Mouse (Mus musculus): ENCODE data around the gene Tmem201. TPM values are rescaled to one million over a fixed set of nuclear protein-coding genes. Genes with fewer than 3 reads are reported as not detected.
A peak's percentile ranks its signal among the peaks of the same experiment; 100 is the strongest.

Gene Tmem201
- polyA plus RNA-seq, 1 experiment from 2014 or later = 5.8 TPM

DNA sequence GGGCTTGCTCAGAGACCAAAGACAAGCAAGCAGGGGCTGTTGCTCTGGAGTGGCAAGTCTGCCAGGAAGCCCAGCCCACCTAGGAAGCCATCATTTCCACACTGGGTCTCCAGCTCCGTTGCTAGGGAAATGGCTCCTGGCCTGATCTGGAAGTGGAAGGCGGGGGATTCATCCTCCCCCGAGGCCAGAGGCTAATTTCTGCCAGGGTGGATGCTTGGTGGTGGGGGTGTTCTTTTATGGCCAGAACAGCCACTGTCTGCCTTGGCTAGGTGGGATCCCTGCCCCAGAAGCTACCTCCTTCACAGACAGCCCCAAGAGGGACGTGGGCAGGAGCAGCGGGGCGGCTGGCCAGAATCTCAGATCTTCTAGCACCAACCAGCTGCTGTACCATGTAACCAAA, 4.1 kb downstream of the Tmem201 start:
- H3K9me3 ChIP-seq (ENCODE audit: low read length) = no peaks in the 10 kb centered on the region
- 69% methylated on average over 6 of the region's 6 CpGs for WGBS (ENCODE audit: insufficient replicate concordance)
- H3K4me2 ChIP-seq (ENCODE audit: low read depth, low read length) = no peak overlapping the region
- H3K27ac ChIP-seq (ENCODE audit: low read depth) = no peak overlapping the region
- H3K4me1 ChIP-seq (ENCODE audit: insufficient read depth) = peaks cover 32% of the 10 kb centered on the region
- DNase-seq (no peak), ATAC-seq (no peak)
- no peak overlapping the region for H3K9ac ChIP-seq (replicated peaks)
- H3K27me3 ChIP-seq (ENCODE audit: insufficient read depth, low read length) = no peaks in the 10 kb centered on the region
- peaks cover 10% of the 10 kb centered on the region for H3K36me3 ChIP-seq (replicated peaks; ENCODE audit: insufficient read depth, low read length)
- TF ChIP-seq EP300 (IDR thresholded peaks at IDR 0.05; ENCODE audit: low read depth) (no peak), CTCF (IDR thresholded peaks at IDR 0.05; ENCODE audit: low read depth) (no peak)
- no peak overlapping the region for H3K4me3 ChIP-seq (ENCODE audit: low read depth, low read length)

DNA sequence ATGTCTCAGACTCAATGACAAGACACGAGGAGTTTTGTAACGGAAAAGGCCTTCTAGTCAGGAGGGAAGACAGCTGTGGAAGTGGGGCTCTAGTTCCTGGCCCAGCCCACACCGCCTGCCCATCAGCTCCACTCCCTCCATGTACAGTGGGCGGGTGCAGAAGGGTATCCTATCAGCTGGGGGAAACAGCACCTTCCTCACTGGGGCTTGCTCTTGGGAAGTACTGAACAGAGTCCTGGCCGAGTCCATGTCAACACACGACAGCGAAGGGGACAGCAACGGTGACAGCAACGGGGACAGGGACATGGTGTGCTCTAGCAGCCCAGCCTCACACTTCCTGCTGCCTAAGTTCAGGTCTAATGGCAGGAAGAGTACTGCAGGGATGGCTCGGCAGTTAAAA, 5.0 kb downstream of the Tmem201 start:
- TF ChIP-seq EP300 (IDR thresholded peaks at IDR 0.05; ENCODE audit: low read depth) (no peak), CTCF (IDR thresholded peaks at IDR 0.05; ENCODE audit: low read depth) (no peak)
- H3K27me3 ChIP-seq (ENCODE audit: insufficient read depth, low read length) = no peaks in the 10 kb centered on the region
- DNase-seq (no peak), ATAC-seq (peak; percentile 25)
- no peaks in the 10 kb centered on the region for H3K9me3 ChIP-seq (ENCODE audit: low read length)
- 37% methylated on average over 10 of the region's 10 CpGs for WGBS (ENCODE audit: insufficient replicate concordance)
- H3K27ac ChIP-seq (ENCODE audit: low read depth) = no peak overlapping the region
- H3K4me2 ChIP-seq (ENCODE audit: low read depth, low read length) = no peak overlapping the region
- no peak overlapping the region for H3K9ac ChIP-seq (replicated peaks)
- no peak overlapping the region for H3K4me3 ChIP-seq (ENCODE audit: low read depth, low read length)
- peaks cover 32% of the 10 kb centered on the region for H3K4me1 ChIP-seq (ENCODE audit: insufficient read depth)
- H3K36me3 ChIP-seq (replicated peaks; ENCODE audit: insufficient read depth, low read length) = peaks cover 11% of the 10 kb centered on the region

DNA sequence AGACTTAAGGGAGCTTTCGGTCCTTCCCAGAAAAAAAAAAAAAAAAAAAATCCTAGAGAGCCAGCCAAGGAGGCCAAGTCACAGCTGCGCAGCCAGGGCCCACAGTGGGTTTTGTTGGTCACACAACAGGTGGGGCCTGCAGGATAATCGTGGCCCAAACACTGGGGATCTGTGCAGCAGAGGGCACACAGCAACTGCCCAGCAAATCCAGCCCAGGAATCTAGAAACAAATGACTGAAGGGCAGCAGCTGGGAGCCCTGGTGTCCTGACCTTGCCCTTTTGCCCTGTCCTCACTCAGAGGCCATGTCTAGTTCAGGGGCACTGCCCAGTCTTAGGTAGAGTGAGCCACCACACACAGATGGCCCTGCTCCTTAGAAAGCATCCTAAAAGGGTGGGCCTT, 5.5 kb downstream of the Tmem201 start:
- ATAC-seq (peak; percentile 26), DNase-seq (no peak)
- Histone ChIP-seq H3K27ac (ENCODE audit: low read depth) (peak overlapping the region; percentile 34; the same call in 1 of the 2 replicates), H3K27me3 (ENCODE audit: insufficient read depth, low read length) (no peaks in the 10 kb centered on the region), H3K4me3 (ENCODE audit: low read depth, low read length) (no peak overlapping the region), H3K4me1 (ENCODE audit: insufficient read depth) (peaks cover 30% of the 10 kb centered on the region), H3K36me3 (replicated peaks; ENCODE audit: insufficient read depth, low read length) (peaks cover 11% of the 10 kb centered on the region), H3K9ac (replicated peaks) (no peak overlapping the region; the same call in 1 of the 2 replicates), H3K9me3 (ENCODE audit: low read length) (no peaks in the 10 kb centered on the region), H3K4me2 (ENCODE audit: low read depth, low read length) (no peak overlapping the region)
- TF ChIP-seq CTCF (IDR thresholded peaks at IDR 0.05; ENCODE audit: low read depth) = no peak
- WGBS (ENCODE audit: insufficient replicate concordance) = 85% methylated on average over 3 of the region's 3 CpGs

DNA sequence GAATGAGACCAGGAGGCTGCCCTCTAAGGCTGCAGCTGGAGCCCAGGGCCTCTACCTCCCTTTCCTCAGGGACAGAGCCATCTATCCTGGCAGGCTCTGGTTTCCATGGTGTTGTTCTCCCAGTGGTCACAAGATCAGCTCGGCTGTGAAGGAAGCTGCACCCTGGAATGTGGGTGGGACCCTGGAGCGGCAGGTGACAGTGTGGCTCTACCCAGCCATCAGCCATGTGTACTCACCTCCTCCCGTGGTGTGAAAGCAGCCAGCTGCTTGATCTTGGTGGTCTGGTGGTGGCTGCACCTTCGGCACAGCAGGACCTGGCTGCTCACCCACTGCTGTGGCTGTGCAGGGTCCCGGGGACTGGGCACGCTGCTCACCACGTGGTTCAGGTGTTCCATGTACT, 7.0 kb downstream of the Tmem201 start:
- 51% methylated on average over 7 of the region's 7 CpGs for whole genome bisulfite sequencing (ENCODE audit: insufficient replicate concordance)
- Histone ChIP-seq H3K27ac (ENCODE audit: low read depth) (no peak overlapping the region), H3K4me1 (ENCODE audit: insufficient read depth) (peaks cover 19% of the 10 kb centered on the region), H3K9ac (replicated peaks) (no peak overlapping the region; the same call in 1 of the 2 replicates), H3K36me3 (replicated peaks; ENCODE audit: insufficient read depth, low read length) (peaks cover 14% of the 10 kb centered on the region), H3K27me3 (ENCODE audit: insufficient read depth, low read length) (no peaks in the 10 kb centered on the region), H3K9me3 (ENCODE audit: low read length) (no peaks in the 10 kb centered on the region), H3K4me2 (ENCODE audit: low read depth, low read length) (0 out of 2 replicates have a peak overlapping the region, but pooled peaks have one; percentile 6), H3K4me3 (ENCODE audit: low read depth, low read length) (no peak overlapping the region)
- ATAC-seq (no peak), DNase-seq (no peak)
- no peak for TF ChIP-seq EP300 (IDR thresholded peaks at IDR 0.05; ENCODE audit: low read depth)
- no peak for TF ChIP-seq CTCF (IDR thresholded peaks at IDR 0.05; ENCODE audit: low read depth)

DNA sequence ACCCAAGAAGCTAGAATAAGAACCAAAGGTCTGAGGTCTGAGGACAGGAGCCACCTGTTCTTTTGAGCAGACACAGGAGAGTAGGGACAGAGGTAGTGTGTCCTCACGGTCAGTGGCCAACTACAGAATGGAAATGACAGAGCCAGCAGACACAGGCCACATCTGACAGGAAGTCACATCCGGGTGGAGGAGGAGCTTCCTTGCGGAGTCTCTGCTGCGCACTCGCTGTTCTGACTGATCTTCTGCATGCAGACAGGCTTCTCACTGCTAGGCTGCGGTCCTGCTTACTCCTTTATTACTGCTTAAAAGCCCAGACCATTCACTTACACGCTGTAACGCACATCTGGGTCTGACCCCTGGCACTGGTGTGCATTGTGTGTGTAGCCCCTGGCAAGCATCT, 9.0 kb downstream of the Tmem201 start:
- H3K4me2 ChIP-seq (ENCODE audit: low read depth, low read length) = no peak overlapping the region
- H3K4me1 ChIP-seq (ENCODE audit: insufficient read depth) = peaks cover 18% of the 10 kb centered on the region
- TF ChIP-seq CTCF (IDR thresholded peaks at IDR 0.05; ENCODE audit: low read depth) (no peak), EP300 (IDR thresholded peaks at IDR 0.05; ENCODE audit: low read depth) (no peak)
- no peaks in the 10 kb centered on the region for H3K9me3 ChIP-seq (ENCODE audit: low read length)
- H3K27me3 ChIP-seq (ENCODE audit: insufficient read depth, low read length) = no peaks in the 10 kb centered on the region
- ATAC-seq (no peak), DNase-seq (no peak)
- H3K4me3 ChIP-seq (ENCODE audit: low read depth, low read length) = no peak overlapping the region
- H3K27ac ChIP-seq (ENCODE audit: low read depth) = no peak overlapping the region
- 71% methylated on average over 8 of the region's 8 CpGs for WGBS (ENCODE audit: insufficient replicate concordance)
- H3K9ac ChIP-seq (replicated peaks) = no peak overlapping the region
- H3K36me3 ChIP-seq (replicated peaks; ENCODE audit: insufficient read depth, low read length) = peaks cover 23% of the 10 kb centered on the region

DNA sequence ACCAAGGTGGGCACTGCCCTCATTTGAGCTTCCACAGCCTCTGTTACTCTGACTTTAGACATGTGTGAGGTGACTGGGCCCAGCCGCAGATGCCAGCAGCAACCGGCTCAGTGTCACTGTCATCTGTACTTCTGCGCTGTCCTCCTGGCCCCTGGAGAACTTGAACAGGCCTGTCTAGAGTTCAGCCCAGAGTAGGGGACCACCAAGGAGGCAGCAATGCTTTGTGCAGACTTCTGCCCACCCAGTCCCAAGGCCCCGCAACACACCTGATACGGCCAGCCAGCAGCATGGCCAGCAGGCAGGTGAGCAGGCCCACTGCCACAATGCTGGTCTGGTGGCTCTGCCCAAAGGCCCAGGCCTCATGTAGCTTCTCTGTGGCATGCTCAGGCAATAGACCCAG, 10.2 kb downstream of the Tmem201 start:
- no peak overlapping the region for H3K27ac ChIP-seq (ENCODE audit: low read depth)
- peaks cover 6% of the 10 kb centered on the region for H3K4me1 ChIP-seq (ENCODE audit: insufficient read depth)
- no peak overlapping the region for H3K4me3 ChIP-seq (ENCODE audit: low read depth, low read length)
- TF ChIP-seq EP300 (IDR thresholded peaks at IDR 0.05; ENCODE audit: low read depth) = no peak
- TF ChIP-seq CTCF (IDR thresholded peaks at IDR 0.05; ENCODE audit: low read depth) = no peak
- DNase-seq = no peak
- ATAC-seq = no peak
- no peak overlapping the region for H3K4me2 ChIP-seq (ENCODE audit: low read depth, low read length)
- no peaks in the 10 kb centered on the region for H3K27me3 ChIP-seq (ENCODE audit: insufficient read depth, low read length)
- no peaks in the 10 kb centered on the region for H3K9me3 ChIP-seq (ENCODE audit: low read length)
- no peak overlapping the region for H3K9ac ChIP-seq (replicated peaks)
- 92% methylated on average over 5 of the region's 5 CpGs for WGBS (ENCODE audit: insufficient replicate concordance)
- H3K36me3 ChIP-seq (replicated peaks; ENCODE audit: insufficient read depth, low read length) = peaks cover 23% of the 10 kb centered on the region
